Mouse (Mus musculus) erythroblast, embryonic 14.5 days (primary cell): ENCODE data around the gene Mpig6b.

ENCODE experiments used
- GATA1 ChIP-seq: IDR thresholded peaks from 2 replicates; pipeline ENCODE4 v1.6.1; 2012; ENCODE audit warnings: low read length, inconsistent platforms, mixed read lengths
- TAL1 ChIP-seq: IDR thresholded peaks from 3 replicates; pipeline ENCODE4 v1.6.1; 2012; ENCODE audit warnings: low read length, inconsistent platforms, mixed read lengths

- no peak for TF ChIP-seq GATA1
- no peak for TF ChIP-seq TAL1
Measured at GRCm38 (mm10) chr17:35031272-35031671, 34.7 kb downstream of the Mpig6b start.
